Mouse (Mus musculus): Measurements from ENCODE around the gene Slc15a1.

DNA sequence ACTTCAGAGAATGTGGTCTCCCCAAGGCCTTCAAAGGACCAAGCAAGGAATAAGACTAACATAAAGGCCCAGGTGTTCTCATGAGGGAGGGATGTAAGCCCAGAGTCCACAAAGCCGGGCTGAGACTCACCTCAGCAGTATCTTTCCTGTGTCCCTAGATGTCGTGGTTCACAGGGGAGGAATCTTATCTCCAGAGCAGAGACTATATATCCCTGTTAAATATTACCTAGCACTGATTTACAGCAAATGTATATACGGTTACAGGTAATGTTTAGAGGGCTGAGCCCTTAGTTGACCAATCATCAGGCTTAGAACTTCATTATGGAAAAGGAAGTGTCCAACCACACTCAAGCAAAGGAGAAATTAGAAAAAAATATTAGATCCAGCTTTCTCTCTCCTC is 11.3 kb downstream of the Slc15a1 start:
- TF ChIP-seq CTCF (conservative IDR thresholded peaks at IDR 0.05; ENCODE audit: low read length) (no peak), NANOG (IDR thresholded peaks at IDR 0.05; ENCODE audit: borderline replicate concordance, low read length) (no peak), POU5F1 (IDR thresholded peaks at IDR 0.05; ENCODE audit: borderline replicate concordance, low read length) (no peak)
